Mouse (Mus musculus): Measurements from ENCODE around the gene Frmd8.

DNA sequence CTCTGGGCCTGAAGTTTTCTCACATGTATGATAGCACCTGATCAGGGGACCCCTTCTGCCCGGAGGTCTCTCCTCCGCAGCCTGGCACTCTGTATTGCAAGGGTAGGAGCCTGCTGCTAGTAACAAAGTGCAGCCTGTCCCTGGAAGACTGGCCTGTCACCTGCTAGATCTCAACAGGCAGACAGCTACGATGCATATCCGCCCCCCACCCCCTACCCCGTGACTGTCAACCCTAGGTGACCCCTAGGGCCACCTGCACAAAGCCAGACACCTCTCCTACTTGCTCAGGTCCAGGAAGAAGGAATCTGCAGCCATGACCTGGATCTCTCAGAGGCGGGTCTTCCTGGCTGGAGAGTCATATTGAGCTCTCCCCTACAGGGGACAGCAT, 56.5 kb downstream of the Frmd8 start:
- TF ChIP-seq CTCF (IDR thresholded peaks at IDR 0.05; ENCODE audit: low read depth, low read length), result no peak
- TF ChIP-seq POLR2A (IDR thresholded peaks at IDR 0.05; ENCODE audit: extremely low read depth, insufficient read depth, low read length), result no peak

Measured in liver, adult 2 months (tissue).